Mouse (Mus musculus) neural tube, embryonic 14.5 days (tissue): Measurements from ENCODE around the gene Dusp10. TPM values are rescaled to one million over a fixed set of nuclear protein-coding genes. Genes with fewer than 3 reads are reported as not detected.

Experiments used
- ATAC-seq: fragments of 200-750 bp; cut with Nextera tagmentation; 2 replicates; pipeline ENCODE4 v1.8.0; 2017; ENCODE audit warnings: low read depth, mild to moderate bottlenecking, moderate TSS enrichment, moderate library complexity
- H3K27ac ChIP-seq: fragments of 300-500 bp; sonication (generic); 2 replicates; pipeline ENCODE4 v1.5.1; 2014; ENCODE audit warnings: low read depth, mild to moderate bottlenecking, control low read depth, low read length, moderate library complexity, mixed read lengths
- H3K27me3 ChIP-seq: fragments of 300-500 bp; sonication (generic); 2 replicates; pipeline ENCODE4 v1.6.1; 2014; ENCODE audit warnings: low read length; ENCODE audit not compliant: control insufficient read depth, insufficient read depth
- H3K36me3 ChIP-seq: fragments of 300-500 bp; sonication (generic); 2 replicates; pipeline ENCODE4 v1.6.1; 2014; ENCODE audit warnings: low read length, mixed read lengths; ENCODE audit not compliant: control insufficient read depth, insufficient read depth
- H3K4me1 ChIP-seq: fragments of 300-500 bp; sonication (generic); 2 replicates; pipeline ENCODE4 v1.6.1; 2014; ENCODE audit warnings: low read length; ENCODE audit not compliant: control insufficient read depth, insufficient read depth
- H3K4me2 ChIP-seq: fragments of 300-500 bp; sonication (generic); 2 replicates; pipeline ENCODE4 v1.6.1; 2014; ENCODE audit warnings: mild to moderate bottlenecking, low read depth, low read length, control low read depth
- H3K4me3 ChIP-seq: fragments of 300-500 bp; sonication (generic); 2 replicates; pipeline ENCODE4 v1.5.1; 2014; ENCODE audit warnings: low read depth, low read length, control low read depth, mixed read lengths
- H3K9ac ChIP-seq: fragments of 300-500 bp; sonication (generic); replicated peaks from 2 replicates; pipeline ENCODE4 v1.6.1; 2014; ENCODE audit warnings: low read depth, mild to moderate bottlenecking, control low read depth, low read length, mixed read lengths
- H3K9me3 ChIP-seq: fragments of 300-500 bp; sonication (generic); 2 replicates; pipeline ENCODE4 v1.6.1; 2016; ENCODE audit warnings: low read length; ENCODE audit not compliant: control insufficient read depth
- WGBS: fragments of 180-500 bp; shearing (Covaris S2); extraction: QIAGEN DNeasy Blood & Tissue Kit; methylation state at CpG from one replicate; pipeline ENCODE4 v1.1.7; 2014; 5-methylcytosine and 5-hydroxymethylcytosine counted together
- polyA plus RNA-seq: library from polyadenylated mRNA; unstranded; fragments of >200 nt; fragmentation: Nextera tagmentation; extraction: Ambion mirVana; gene quantifications from 2 replicates; pipeline ENCODE4 v1.2.1, GENCODE M21; 2014

Gene Dusp10
- 6.2 and 7.1 TPM in 2 replicates for polyA plus RNA-seq

DNA sequence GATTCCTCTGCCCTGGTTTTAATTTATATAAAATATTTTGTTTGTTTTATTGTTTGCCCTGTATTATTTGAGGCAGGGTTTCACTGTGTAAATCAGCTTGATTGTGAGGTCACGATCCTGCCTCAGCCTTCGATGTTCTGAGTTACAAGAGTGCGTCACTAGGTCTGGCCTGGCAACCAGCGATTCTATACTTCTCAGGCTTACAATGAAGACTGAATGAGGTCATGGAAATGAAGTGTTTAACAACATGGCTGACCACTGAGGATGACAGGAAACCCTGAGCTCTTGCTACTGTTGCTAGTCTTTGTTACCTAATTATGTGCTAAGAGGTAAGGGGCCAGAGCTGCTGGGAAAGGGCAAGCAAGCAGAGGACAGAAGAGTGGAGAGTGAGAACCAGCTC lies at the start of gene Dusp10:
Gene Dusp10, plus strand, starts transcription at position 197 of the 400 bp plus-strand sequence.
- Histone ChIP-seq H3K4me1 (no peaks in the 10 kb centered on the region), H3K9me3 (no peaks in the 10 kb centered on the region), H3K4me3 (no peak within 1 kb of the TSS), H3K9ac (no peak within 1 kb of the TSS), H3K27me3 (no peaks in the 10 kb centered on the region), H3K36me3 (no peaks in the 10 kb centered on the region), H3K4me2 (no peak within 1 kb of the TSS), H3K27ac (no peak within 1 kb of the TSS)
- 93% methylated on average over 4 of the region's 4 CpGs for WGBS
- ATAC-seq, result no peak

DNA sequence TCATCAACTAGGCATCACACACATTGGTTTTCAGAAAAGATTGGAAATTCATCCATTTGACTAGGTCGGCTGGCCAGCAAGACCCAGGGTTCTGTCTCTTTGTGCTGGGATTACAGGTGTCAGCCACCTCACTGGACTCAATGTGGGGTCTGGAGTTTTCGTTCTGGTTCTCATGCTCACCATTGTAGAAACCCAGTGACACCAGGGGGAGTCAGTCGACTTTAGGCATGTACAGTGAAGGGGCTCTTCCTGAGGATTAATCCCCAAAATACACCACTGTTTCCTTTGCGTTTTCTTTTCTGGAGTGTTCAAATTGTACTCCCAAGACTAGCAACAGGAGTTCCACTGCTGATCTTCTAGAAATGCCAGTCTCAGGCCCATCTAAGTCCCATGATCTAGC lies 47.8 kb upstream of the Dusp10 start:
- no peak overlapping the region for H3K27ac ChIP-seq
- no peak for ATAC-seq
- WGBS, result 85% methylated on average over 4 of the region's 4 CpGs
- H3K9ac ChIP-seq, result no peak overlapping the region
- no peak overlapping the region for H3K4me3 ChIP-seq
- H3K9me3 ChIP-seq, result no peaks in the 10 kb centered on the region
- peaks cover 7% of the 10 kb centered on the region; the same call in 1 of the 2 replicates for H3K4me1 ChIP-seq
- H3K36me3 ChIP-seq, result no peaks in the 10 kb centered on the region
- no peak overlapping the region for H3K4me2 ChIP-seq
- no peaks in the 10 kb centered on the region for H3K27me3 ChIP-seq

DNA sequence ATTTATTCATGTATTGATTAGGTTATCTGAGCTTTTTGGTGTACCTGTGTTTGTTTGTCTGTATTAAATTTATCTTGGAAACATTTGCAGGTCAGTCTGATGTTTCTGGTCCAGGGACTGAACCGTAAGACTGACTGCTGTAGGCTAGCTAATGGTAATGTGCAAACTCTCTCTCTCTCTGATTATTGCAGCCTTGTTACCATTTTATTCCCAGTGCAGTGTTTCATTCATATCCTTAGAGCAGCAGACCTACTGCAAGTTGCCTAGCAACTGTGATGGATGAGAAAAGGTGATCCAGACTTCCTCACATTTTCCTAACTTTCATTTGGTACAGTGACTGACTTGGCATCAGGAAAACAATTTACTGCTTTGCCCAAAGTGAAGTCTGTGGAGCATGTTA lies 43.8 kb upstream of the Dusp10 start:
- Histone ChIP-seq H3K27ac (no peak overlapping the region), H3K4me2 (no peak overlapping the region), H3K36me3 (no peaks in the 10 kb centered on the region), H3K4me1 (peaks cover 7% of the 10 kb centered on the region; the same call in 1 of the 2 replicates), H3K9me3 (no peaks in the 10 kb centered on the region), H3K4me3 (no peak overlapping the region), H3K9ac (no peak overlapping the region), H3K27me3 (no peaks in the 10 kb centered on the region)
- no peak for ATAC-seq
- 40% methylated on average over 1 of the region's 1 CpGs for WGBS

- H3K9ac ChIP-seq, result no peak overlapping the region
- H3K27ac ChIP-seq, result no peak overlapping the region
- 91% methylated on average over 9 of the region's 9 CpGs for whole genome bisulfite sequencing
- H3K9me3 ChIP-seq, result no peaks in the 10 kb centered on the region
- ATAC-seq, result no peak
- H3K4me1 ChIP-seq, result no peaks in the 10 kb centered on the region
- no peak overlapping the region for H3K4me3 ChIP-seq
- H3K27me3 ChIP-seq, result no peaks in the 10 kb centered on the region
- H3K36me3 ChIP-seq, result no peaks in the 10 kb centered on the region
- no peak overlapping the region for H3K4me2 ChIP-seq
These were observed 33.3 kb upstream of the Dusp10 start for GRCm38 (mm10) chr1:183979814-183980243.

DNA sequence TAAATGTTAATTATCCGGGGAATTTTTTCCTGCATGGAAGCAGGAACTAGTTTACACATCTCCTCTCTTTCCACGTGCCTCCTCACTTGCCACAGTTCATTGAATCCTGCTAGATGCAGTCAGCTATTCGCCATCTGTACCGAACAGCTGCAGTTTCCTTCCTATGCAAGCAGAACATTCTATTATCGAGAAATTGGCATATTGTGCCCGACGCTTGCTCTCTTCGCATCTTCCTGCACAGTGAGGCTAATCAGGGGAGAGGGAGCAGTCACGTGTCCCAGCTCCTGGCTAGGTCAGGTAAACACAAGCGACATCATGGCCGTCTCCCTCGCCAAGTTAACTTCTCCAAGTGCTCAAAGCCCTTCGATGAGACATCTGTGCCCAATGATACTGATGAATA lies 31.0 kb upstream of the Dusp10 start:
- ATAC-seq, result no peak
- H3K4me3 ChIP-seq, result no peak overlapping the region
- H3K4me2 ChIP-seq, result no peak overlapping the region
- no peaks in the 10 kb centered on the region for H3K27me3 ChIP-seq
- H3K4me1 ChIP-seq, result no peaks in the 10 kb centered on the region
- H3K9me3 ChIP-seq, result no peaks in the 10 kb centered on the region
- H3K9ac ChIP-seq, result no peak overlapping the region
- WGBS, result 68% methylated on average over 13 of the region's 13 CpGs
- H3K36me3 ChIP-seq, result no peaks in the 10 kb centered on the region
- H3K27ac ChIP-seq, result no peak overlapping the region

- Histone ChIP-seq H3K27ac (no peak overlapping the region), H3K36me3 (no peaks in the 10 kb centered on the region), H3K9me3 (no peaks in the 10 kb centered on the region), H3K4me3 (no peak overlapping the region), H3K4me2 (no peak overlapping the region), H3K27me3 (no peaks in the 10 kb centered on the region), H3K4me1 (no peaks in the 10 kb centered on the region), H3K9ac (no peak overlapping the region)
- no peak for ATAC-seq
- 92% methylated on average over 7 of the region's 7 CpGs for WGBS
These were observed 25.3 kb upstream of the Dusp10 start for GRCm38 (mm10) chr1:183987711-183988245.

DNA sequence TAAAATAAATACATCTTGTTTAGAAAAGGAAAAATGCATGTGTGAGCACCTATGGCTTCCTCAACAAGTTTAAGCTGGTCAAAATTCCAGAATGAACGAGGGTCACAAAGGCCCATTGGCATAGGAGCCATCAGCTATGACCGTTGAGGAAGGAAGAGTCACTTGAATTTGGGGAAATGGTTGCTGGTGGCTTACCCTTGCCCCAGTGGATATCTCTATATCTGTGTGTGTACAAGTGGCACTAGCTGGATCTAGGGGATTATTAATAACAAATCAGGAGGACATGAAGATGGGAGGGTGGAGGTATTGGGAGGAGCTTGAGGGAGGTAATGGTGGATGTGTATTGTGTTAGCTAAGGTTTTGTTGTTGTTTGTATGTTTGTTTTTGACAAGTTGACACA lies 21.2 kb upstream of the Dusp10 start:
- H3K9ac ChIP-seq, result no peak overlapping the region
- no peaks in the 10 kb centered on the region for H3K36me3 ChIP-seq
- ATAC-seq, result no peak
- no peaks in the 10 kb centered on the region for H3K27me3 ChIP-seq
- H3K27ac ChIP-seq, result no peak overlapping the region
- no peaks in the 10 kb centered on the region for H3K9me3 ChIP-seq
- 85% methylated on average over 2 of the region's 2 CpGs for WGBS
- H3K4me3 ChIP-seq, result no peak overlapping the region
- H3K4me2 ChIP-seq, result no peak overlapping the region
- no peaks in the 10 kb centered on the region for H3K4me1 ChIP-seq

GRCm38 (mm10) chr1:183997207-183997606 lies 15.9 kb upstream of the Dusp10 start:
- WGBS, result 88% methylated on average over 2 of the region's 2 CpGs
- Histone ChIP-seq H3K9me3 (no peaks in the 10 kb centered on the region), H3K4me2 (no peak overlapping the region), H3K27me3 (no peaks in the 10 kb centered on the region), H3K36me3 (no peaks in the 10 kb centered on the region), H3K4me1 (no peaks in the 10 kb centered on the region), H3K9ac (no peak overlapping the region), H3K27ac (no peak overlapping the region), H3K4me3 (no peak overlapping the region)
- ATAC-seq, result no peak

DNA sequence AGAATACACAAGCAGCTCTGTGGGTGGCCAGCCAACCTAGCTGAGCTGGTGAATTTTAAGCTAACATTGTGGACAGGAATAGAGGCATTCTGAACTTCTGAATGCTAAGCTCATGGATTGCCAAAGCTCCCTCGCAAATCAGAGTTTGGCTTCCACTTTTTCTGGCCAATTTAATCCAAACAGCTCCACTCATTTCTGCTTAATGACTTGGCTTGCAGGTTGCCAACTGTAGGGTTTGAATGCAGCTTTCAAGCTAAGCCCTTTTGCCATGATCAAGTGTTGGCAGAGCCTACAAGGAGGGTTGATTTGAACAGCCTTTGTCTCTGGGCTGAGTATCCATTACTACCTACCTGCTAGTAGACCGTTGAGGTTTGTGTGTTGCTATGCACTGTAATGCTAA lies 10.6 kb upstream of the Dusp10 start:
- ATAC-seq, result no peak
- H3K27ac ChIP-seq, result no peak overlapping the region
- no peak overlapping the region for H3K9ac ChIP-seq
- no peaks in the 10 kb centered on the region for H3K36me3 ChIP-seq
- H3K9me3 ChIP-seq, result no peaks in the 10 kb centered on the region
- H3K4me2 ChIP-seq, result no peak overlapping the region
- no peaks in the 10 kb centered on the region for H3K27me3 ChIP-seq
- WGBS, result 84% methylated on average over 2 of the region's 2 CpGs
- no peaks in the 10 kb centered on the region for H3K4me1 ChIP-seq
- H3K4me3 ChIP-seq, result no peak overlapping the region
